1 mouse cellular context compared by ENCODE assay signal in the genomic region with DNA sequence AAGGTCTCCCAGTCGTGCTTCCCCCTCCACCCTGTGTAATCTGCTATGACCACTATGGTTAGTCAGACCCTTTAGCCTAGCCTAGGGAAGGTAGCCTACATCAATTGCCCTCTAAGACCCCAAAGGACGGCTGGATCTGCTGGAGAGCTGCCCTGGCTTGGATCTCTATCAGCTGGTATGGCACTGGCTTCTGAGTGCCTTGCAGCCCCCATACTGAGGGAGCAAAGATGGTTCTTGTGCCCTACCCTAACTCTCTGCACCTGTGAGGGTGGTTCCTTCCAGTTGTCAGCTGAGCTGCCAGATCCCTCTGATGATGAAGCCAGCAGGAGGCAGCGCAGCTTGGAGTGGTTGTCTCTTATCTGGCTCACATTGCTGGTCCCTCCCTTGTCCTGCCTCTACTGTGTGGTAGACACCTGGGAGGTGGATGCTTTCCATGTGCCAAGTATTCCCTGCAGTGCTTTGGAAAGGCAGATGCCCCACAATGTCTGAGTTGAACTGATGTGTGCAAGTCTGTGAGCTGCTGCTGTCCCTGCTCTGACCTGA.
A peak's percentile ranks its signal among the peaks of the same experiment; 100 is the strongest.
TF ChIP-seq lines count a peak whose summit lies in the region.

No protein-coding gene starts in this region.

TF ChIP-seq in MEL, 35 proteins besides CTCF, POLR2A, EP300 and RAD21:
- TF ChIP-seq RCOR1 (IDR thresholded peaks at IDR 0.05; ENCODE audit: low read depth, low read length) (no peak), ZKSCAN1 (IDR thresholded peaks at IDR 0.05; ENCODE audit: low read depth, low read length) (no peak), CHD2 (IDR thresholded peaks at IDR 0.05; ENCODE audit: low read length) (no peak), SIN3A (IDR thresholded peaks at IDR 0.05; ENCODE audit: low read length) (no peak), SMC3 (IDR thresholded peaks at IDR 0.05; ENCODE audit: low read depth, low read length) (peak; percentile 36), ZNF384 (IDR thresholded peaks at IDR 0.05; ENCODE audit: low read depth, low read length) (no peak)
